Mouse (Mus musculus) MEL (cell line): ENCODE measurements around the gene Bag3. TPM values are rescaled to one million over a fixed set of nuclear protein-coding genes. Genes with fewer than 3 reads are reported as not detected.

Source experiments
- DNase-seq: peaks from one replicate; pipeline ENCODE4 v3.0.0; 2011; ENCODE audit warnings: low read depth, low spot score
- H3K27ac ChIP-seq: 2 replicates; pipeline ENCODE4 v1.5.1; 2012; ENCODE audit warnings: low read depth, mild to moderate bottlenecking, control low read depth, low read length, moderate library complexity; ENCODE audit not compliant: control insufficient read depth
- H3K27me3 ChIP-seq, 2 experiments: fragments of 150-350 bp in 1 of 2; sonication (generic) in 1 of 2; 2 replicates each; pipeline ENCODE4 v1.6.1; 2012; ENCODE audit warnings: low read length in 2 of 2, mild to moderate bottlenecking in 2 of 2, improper control_type of control experiment in 1 of 2, moderate library complexity in 1 of 2; ENCODE audit not compliant: insufficient read depth in 2 of 2, control insufficient read depth in 1 of 2
- H3K36me3 ChIP-seq, 2 experiments: 2 replicates each; pipeline ENCODE4 v1.6.1; 2012 to 2014; ENCODE audit warnings: low read length in 2 of 2, improper control_type of control experiment in 1 of 2, inconsistent platforms in 1 of 2, mild to moderate bottlenecking in 1 of 2; ENCODE audit not compliant: insufficient read depth in 2 of 2, control insufficient read depth in 1 of 2
- H3K4me1 ChIP-seq, 2 experiments: fragments of 150-350 bp in 1 of 2; sonication (generic) in 1 of 2; 2 replicates each; pipeline ENCODE4 v1.6.1; 2012; ENCODE audit warnings: low read length in 2 of 2, improper control_type of control experiment in 1 of 2, mild to moderate bottlenecking in 1 of 2; ENCODE audit not compliant: insufficient read depth in 2 of 2, control insufficient read depth in 1 of 2
- H3K4me3 ChIP-seq, 2 experiments: fragments of 150-350 bp in 1 of 2; sonication (generic) in 1 of 2; 2 replicates each; pipeline ENCODE4 v1.5.1; 2012; ENCODE audit warnings: low read depth in 2 of 2, low read length in 2 of 2, mild to moderate bottlenecking in 2 of 2, moderate library complexity in 2 of 2, control low read depth in 1 of 2, improper control_type of control experiment in 1 of 2; ENCODE audit not compliant: control insufficient read depth in 1 of 2, insufficient read depth in 1 of 2
- H3K79me2 ChIP-seq: 2 replicates; pipeline ENCODE4 v1.6.1; 2012; ENCODE audit warnings: mild to moderate bottlenecking, low read length, moderate library complexity; ENCODE audit not compliant: control insufficient read depth, poor library complexity, insufficient read depth
- H3K9ac ChIP-seq: 2 replicates; pipeline ENCODE4 v1.6.1; 2012; ENCODE audit warnings: low read depth, mild to moderate bottlenecking, control low read depth, low read length, moderate library complexity; ENCODE audit not compliant: control insufficient read depth, poor library complexity, severe bottlenecking
- H3K9me3 ChIP-seq: fragments of 150-350 bp; sonication (generic); replicated peaks from 2 replicates; pipeline ENCODE4 v1.6.1; 2012; ENCODE audit warnings: mild to moderate bottlenecking, low read length, improper control_type of control experiment, moderate library complexity; ENCODE audit not compliant: insufficient read depth
- CHD1 ChIP-seq: IDR thresholded peaks from 2 replicates; pipeline ENCODE4 v1.6.1; 2012; ENCODE audit warnings: low read depth, mild to moderate bottlenecking, inconsistent platforms, low read length, improper control_type of control experiment
- CHD2 ChIP-seq: IDR thresholded peaks from 2 replicates; pipeline ENCODE4 v1.6.1; 2011; ENCODE audit warnings: low read length, improper control_type of control experiment
- CTCF ChIP-seq, 3 experiments: IDR thresholded peaks in 2 of 3; conservative IDR thresholded peaks in 1 of 3; 2 replicates each; pipeline ENCODE4 v1.5.1; 2011 to 2012; ENCODE audit warnings: low read length in 3 of 3, low read depth in 2 of 3, mild to moderate bottlenecking in 2 of 3, improper control_type of control experiment in 1 of 3, inconsistent platforms in 1 of 3, mixed read lengths in 1 of 3, moderate library complexity in 1 of 3; ENCODE audit not compliant: control insufficient read depth in 1 of 3, insufficient read depth in 1 of 3, poor library complexity in 1 of 3, severe bottlenecking in 1 of 3
- EP300 ChIP-seq, 2 experiments: IDR thresholded peaks; 2 replicates each; pipeline ENCODE4 v1.6.1; 2011; ENCODE audit warnings: improper control_type of control experiment in 2 of 2, low read length in 2 of 2, low read depth in 1 of 2, mild to moderate bottlenecking in 1 of 2
- ETS1 ChIP-seq: IDR thresholded peaks from 2 replicates; pipeline ENCODE4 v1.6.1; 2012; ENCODE audit warnings: low read depth, mild to moderate bottlenecking, inconsistent platforms, low read length, improper control_type of control experiment, moderate library complexity
- GABPA ChIP-seq: IDR thresholded peaks from 2 replicates; pipeline ENCODE4 v1.6.1; 2012; ENCODE audit warnings: low read depth, mild to moderate bottlenecking, inconsistent platforms, low read length, improper control_type of control experiment, moderate library complexity
- HCFC1 ChIP-seq: IDR thresholded peaks from 2 replicates; pipeline ENCODE4 v1.6.1; 2012; ENCODE audit warnings: low read depth, mild to moderate bottlenecking, inconsistent platforms, low read length, improper control_type of control experiment, moderate library complexity
- KAT2A ChIP-seq: conservative IDR thresholded peaks from 2 replicates; pipeline ENCODE4 v1.6.1; 2012; ENCODE audit warnings: low read depth, low read length, improper control_type of control experiment, inconsistent platforms
- MAFK ChIP-seq: IDR thresholded peaks from 2 replicates; pipeline ENCODE4 v1.6.1; 2011; ENCODE audit warnings: low read depth, mild to moderate bottlenecking, low read length, improper control_type of control experiment, borderline replicate concordance
- MAZ ChIP-seq: IDR thresholded peaks from 2 replicates; pipeline ENCODE4 v1.6.1; 2012; ENCODE audit warnings: low read depth, mild to moderate bottlenecking, inconsistent platforms, low read length, improper control_type of control experiment
- MEF2A ChIP-seq: IDR thresholded peaks from 2 replicates; pipeline ENCODE4 v1.6.1; 2014; ENCODE audit warnings: low read depth, mild to moderate bottlenecking, inconsistent platforms, low read length, improper control_type of control experiment; ENCODE audit not compliant: poor library complexity, insufficient replicate concordance, severe bottlenecking; ENCODE audit errors: extremely low read depth
- MXI1 ChIP-seq: IDR thresholded peaks from 2 replicates; pipeline ENCODE4 v1.6.1; 2011; ENCODE audit warnings: mild to moderate bottlenecking, low read depth, low read length, improper control_type of control experiment
- MYC ChIP-seq: IDR thresholded peaks from 2 replicates; pipeline ENCODE4 v1.6.1; 2011; ENCODE audit warnings: low read depth, mild to moderate bottlenecking, low read length, improper control_type of control experiment, moderate library complexity
- NELFE ChIP-seq: IDR thresholded peaks from 2 replicates; pipeline ENCODE4 v1.6.1; 2011; ENCODE audit warnings: low read depth, low read length, improper control_type of control experiment
- POLR2A ChIP-seq, 2 experiments: IDR thresholded peaks; 2 replicates each; pipeline ENCODE4 v1.6.1; 2011 to 2012; ENCODE audit warnings: low read length in 2 of 2, mild to moderate bottlenecking in 2 of 2, control low read depth in 1 of 2, improper control_type of control experiment in 1 of 2, low read depth in 1 of 2, moderate library complexity in 1 of 2; ENCODE audit not compliant: control insufficient read depth in 1 of 2, insufficient read depth in 1 of 2, poor library complexity in 1 of 2
- POLR2AphosphoS2 ChIP-seq: IDR thresholded peaks from 2 replicates; pipeline ENCODE4 v1.6.1; 2011; ENCODE audit warnings: low read length, improper control_type of control experiment
- POLR2AphosphoS5 ChIP-seq: IDR thresholded peaks from 2 replicates; pipeline ENCODE4 v1.6.1; 2012; ENCODE audit warnings: low read depth, borderline replicate concordance, mild to moderate bottlenecking, inconsistent platforms, low read length, moderate library complexity, mixed read lengths
- RAD21 ChIP-seq: IDR thresholded peaks from 2 replicates; pipeline ENCODE4 v1.6.1; 2011; ENCODE audit warnings: mild to moderate bottlenecking, low read depth, low read length, improper control_type of control experiment
- SIN3A ChIP-seq: IDR thresholded peaks from 2 replicates; pipeline ENCODE4 v1.6.1; 2012; ENCODE audit warnings: low read length, improper control_type of control experiment, inconsistent platforms
- USF1 ChIP-seq: IDR thresholded peaks from 2 replicates; pipeline ENCODE4 v1.6.1; 2014; ENCODE audit warnings: low read depth, mild to moderate bottlenecking, inconsistent platforms, low read length, improper control_type of control experiment, moderate library complexity
- USF2 ChIP-seq, 2 experiments: IDR thresholded peaks; 2 replicates each; pipeline ENCODE4 v1.6.1; 2011 to 2012; ENCODE audit warnings: improper control_type of control experiment in 2 of 2, low read length in 2 of 2, borderline replicate concordance in 1 of 2, inconsistent platforms in 1 of 2, low read depth in 1 of 2, mild to moderate bottlenecking in 1 of 2; ENCODE audit not compliant: insufficient read depth in 1 of 2
- ZMIZ1 ChIP-seq: IDR thresholded peaks from 2 replicates; pipeline ENCODE4 v1.6.1; 2012; ENCODE audit warnings: low read depth, mild to moderate bottlenecking, inconsistent platforms, low read length, improper control_type of control experiment, moderate library complexity
- ZNF384 ChIP-seq: IDR thresholded peaks from 2 replicates; pipeline ENCODE4 v1.6.1; 2012; ENCODE audit warnings: low read depth, mild to moderate bottlenecking, inconsistent platforms, low read length, improper control_type of control experiment
- polyA plus RNA-seq, 2 experiments: library from polyadenylated mRNA; stranded (reverse) in 1 of 2; unstranded in 1 of 2; fragments of >175 nt in 1 of 2; fragments of >200 nt in 1 of 2; gene quantifications; 2 replicates each; pipeline versions ENCODE4 v1.2.1 to v1.2.4; 2012; ENCODE audit warnings: low replicate concordance in 2 of 2, low read depth in 1 of 2; ENCODE audit not compliant: insufficient read length in 2 of 2, insufficient read depth in 1 of 2, missing spikeins in 1 of 2
- total RNA-seq: library from RNA; depleted of rRNA; stranded (reverse); fragments of 300-350 nt; gene quantifications from 2 replicates; pipeline ENCODE4 v1.2.3, GENCODE M21; 2012

The Bag3 gene
- total and polyA plus RNA-seq, 3 experiments = 5.1 to 13.4 TPM; not detected in 1

DNA sequence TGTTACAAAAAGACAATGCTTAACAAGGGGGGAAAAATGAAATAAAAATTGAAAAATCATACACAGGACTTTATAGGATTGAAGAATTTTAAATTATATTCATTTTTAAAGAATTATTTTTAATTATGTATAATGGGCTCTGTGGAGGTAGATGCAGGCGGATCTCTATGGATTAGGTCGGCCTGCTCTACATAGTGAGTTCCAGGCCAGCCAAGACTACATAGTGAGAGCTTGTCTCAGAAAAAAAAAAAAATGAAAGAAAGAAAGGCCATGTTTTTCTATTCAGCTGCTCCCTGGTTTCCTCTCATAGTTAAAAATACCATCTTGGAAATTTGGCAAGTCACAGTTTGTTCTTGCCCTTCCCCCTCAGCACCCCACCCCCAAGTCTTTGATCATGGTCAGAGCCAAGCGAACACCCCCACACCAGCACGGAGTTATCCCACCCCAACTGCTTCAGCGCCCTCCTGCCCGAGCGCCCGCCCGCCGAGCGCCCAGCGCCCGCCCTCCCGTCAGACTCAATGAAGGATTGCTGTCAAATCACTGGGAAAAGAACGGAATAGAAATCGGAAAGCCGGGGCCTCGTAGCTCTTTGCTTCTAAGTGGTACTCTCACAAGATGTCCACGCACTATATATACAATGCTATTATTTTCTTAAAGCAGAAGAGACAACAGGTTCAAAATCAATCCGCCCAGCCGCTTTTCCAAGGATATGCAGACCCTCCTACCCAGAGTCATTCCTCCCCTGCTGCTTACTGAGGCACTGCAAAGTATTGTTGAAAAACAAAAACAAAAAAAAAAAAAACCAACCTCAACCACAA is 68.9 kb downstream of the Bag3 start (continued):
- no peak for TF ChIP-seq MEF2A
- TF ChIP-seq MXI1 = no peak
- TF ChIP-seq MAZ = no peak
- TF ChIP-seq ETS1 = no peak
- TF ChIP-seq, all 39 proteins: peak for 0

GRCm38 (mm10) chr7:128592936-128593241 is 69.5 kb downstream of the Bag3 start:
- Histone ChIP-seq H3K4me3 (no peak overlapping the region), H3K9me3 (no peaks in the 10 kb centered on the region), H3K27ac (no peak overlapping the region), H3K4me1 (peaks cover 6% of the 10 kb centered on the region in 2 experiments), H3K79me2 (no peaks in the 10 kb centered on the region), H3K9ac (no peak overlapping the region), H3K27me3 (no peaks in the 10 kb centered on the region), H3K36me3 (peaks cover 0 to 7% of the 10 kb centered on the region in 2 experiments; a peak in 2 of 4 replicates)
- no peak for TF ChIP-seq MEF2A
- no peak for TF ChIP-seq GABPA
- TF ChIP-seq CHD1 = no peak
- no peak for TF ChIP-seq CHD2
- no peak for TF ChIP-seq KAT2A
- no peak for TF ChIP-seq USF2 (IDR thresholded peaks at IDR 0.05; ENCODE audit: borderline replicate concordance in 1 of 2, insufficient read depth in 1 of 2, low read depth in 1 of 2, low read length in 2 of 2)
- no peak for TF ChIP-seq MAZ
- TF ChIP-seq MAFK = no peak
- no peak for TF ChIP-seq RAD21
- no peak for TF ChIP-seq SIN3A
- TF ChIP-seq POLR2A (IDR thresholded peaks at IDR 0.05; ENCODE audit: control insufficient read depth in 1 of 2, insufficient read depth in 1 of 2, low read depth in 1 of 2, low read length in 2 of 2, poor library complexity in 1 of 2) = no peak
- TF ChIP-seq CTCF (IDR thresholded peaks at IDR 0.05 in 2 of 3, conservative IDR thresholded peaks at IDR 0.05 in 1 of 3; ENCODE audit: control insufficient read depth in 1 of 3, insufficient read depth in 1 of 3, low read depth in 2 of 3, low read length in 3 of 3, poor library complexity in 1 of 3, severe bottlenecking in 1 of 3) = no peak
- TF ChIP-seq ZNF384 = no peak
- no peak for TF ChIP-seq USF1
- TF ChIP-seq NELFE = no peak
- TF ChIP-seq ETS1 = no peak
- no peak for DNase-seq

DNA sequence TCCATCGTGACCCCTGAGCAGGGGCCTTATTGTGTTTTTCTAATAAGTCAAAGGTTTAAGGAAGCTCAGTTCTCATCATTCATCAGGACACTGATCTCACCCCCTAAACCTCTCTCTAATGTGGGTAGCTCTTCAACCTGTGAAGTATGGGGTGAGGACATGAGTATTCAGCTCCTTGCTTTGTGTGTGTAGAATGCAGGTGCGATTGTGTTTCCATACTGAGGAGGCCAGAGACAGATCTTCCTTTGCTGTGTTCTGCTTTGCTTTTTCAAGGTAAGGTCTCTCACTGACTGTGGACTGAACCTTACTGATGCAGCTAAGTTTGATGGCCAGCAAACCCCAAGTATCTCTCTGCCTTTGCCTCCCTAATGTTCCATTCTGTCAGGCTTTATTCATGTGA is 72.9 kb downstream of the Bag3 start:
- Histone ChIP-seq H3K4me1 (no peaks in the 10 kb centered on the region), H3K4me3 (no peak overlapping the region), H3K36me3 (peaks cover 0 to 7% of the 10 kb centered on the region in 2 experiments; a peak in 2 of 4 replicates), H3K9me3 (no peaks in the 10 kb centered on the region), H3K79me2 (no peaks in the 10 kb centered on the region), H3K27ac (no peak overlapping the region), H3K27me3 (no peaks in the 10 kb centered on the region), H3K9ac (no peak overlapping the region)
- peak; percentile 50 for DNase-seq
- TF ChIP-seq SIN3A = no peak
- no peak for TF ChIP-seq EP300 (IDR thresholded peaks at IDR 0.05; ENCODE audit: low read depth in 1 of 2, low read length in 2 of 2)
- no peak for TF ChIP-seq KAT2A
- TF ChIP-seq POLR2AphosphoS2 = peak; percentile 89; the same call in 1 of the 2 replicates
- TF ChIP-seq POLR2AphosphoS5 = 0 out of 2 replicates have a peak, but pooled peaks have one; percentile 36
- 0 out of 2 replicates have a peak, but pooled peaks have one; percentile 41 for TF ChIP-seq ZMIZ1
- TF ChIP-seq NELFE = no peak
- no peak for TF ChIP-seq MYC
- peak in 1 of 2 experiments; percentile 41; a peak in 2 of 4 replicates for TF ChIP-seq POLR2A (IDR thresholded peaks at IDR 0.05; ENCODE audit: control insufficient read depth in 1 of 2, insufficient read depth in 1 of 2, low read depth in 1 of 2, low read length in 2 of 2, poor library complexity in 1 of 2)
- TF ChIP-seq HCFC1 = 0 out of 2 replicates have a peak, but pooled peaks have one; percentile 45
- 0 out of 2 replicates have a peak, but pooled peaks have one; percentile 58 for TF ChIP-seq MAZ
- TF ChIP-seq CHD1 = 0 out of 2 replicates have a peak, but pooled peaks have one; percentile 7
